Mouse (Mus musculus): ENCODE measurements around the gene Ndufa4.
"Not testable (repeated sequence)": the region's sequence is repeated elsewhere in the genome, so short reads cannot be mapped to it uniquely, and the experiment has no call there.

GRCm38 (mm10) chr6:11875364-11875763 is 31.9 kb downstream of the Ndufa4 start:
- not testable (repeated sequence) for TF ChIP-seq CTCF (IDR thresholded peaks at IDR 0.05; ENCODE audit: borderline replicate concordance, insufficient read depth, low read depth, low read length); POLR2A (IDR thresholded peaks at IDR 0.05; ENCODE audit: borderline replicate concordance, insufficient read depth, low read length)
